Mouse (Mus musculus) midbrain, embryonic 13.5 days (tissue): ENCODE measurements around the gene Rragd. TPM values are rescaled to one million over a fixed set of nuclear protein-coding genes. Genes with fewer than 3 reads are reported as not detected.

Source experiments
- ATAC-seq: fragments of 200-750 bp; cut with Nextera tagmentation; 2 replicates; pipeline ENCODE4 v1.8.0; 2017; ENCODE audit warnings: mild to moderate bottlenecking, moderate TSS enrichment, moderate library complexity
- H3K27ac ChIP-seq: fragments of 300-500 bp; sonication (generic); 2 replicates; pipeline ENCODE4 v1.5.1; 2015; ENCODE audit warnings: inconsistent platforms, mild to moderate bottlenecking, moderate library complexity
- H3K27me3 ChIP-seq: fragments of 300-500 bp; sonication (generic); 2 replicates; pipeline ENCODE4 v1.6.1; 2015; ENCODE audit warnings: mild to moderate bottlenecking, inconsistent platforms
- H3K36me3 ChIP-seq: fragments of 300-500 bp; sonication (generic); 2 replicates; pipeline ENCODE4 v1.6.1; 2015; ENCODE audit warnings: mild to moderate bottlenecking, inconsistent platforms
- H3K4me1 ChIP-seq: fragments of 300-500 bp; sonication (generic); replicated peaks from 2 replicates; pipeline ENCODE4 v1.6.1; 2015; ENCODE audit warnings: inconsistent platforms
- H3K4me2 ChIP-seq: fragments of 300-500 bp; sonication (generic); replicated peaks from 2 replicates; pipeline ENCODE4 v1.6.1; 2015; ENCODE audit warnings: moderate library complexity, mild to moderate bottlenecking, inconsistent platforms
- H3K4me3 ChIP-seq: fragments of 300-500 bp; sonication (generic); replicated peaks from 2 replicates; pipeline ENCODE4 v1.5.1; 2015; ENCODE audit warnings: mild to moderate bottlenecking, inconsistent platforms
- H3K9ac ChIP-seq: fragments of 300-500 bp; sonication (generic); replicated peaks from 2 replicates; pipeline ENCODE4 v1.6.1; 2015; ENCODE audit warnings: mild to moderate bottlenecking, inconsistent platforms
- H3K9me3 ChIP-seq: fragments of 300-500 bp; sonication (generic); 2 replicates; pipeline ENCODE4 v1.6.1; 2016; ENCODE audit warnings: mild to moderate bottlenecking, inconsistent platforms
- WGBS: fragments of 180-500 bp; shearing (Covaris S2); methylation state at CpG from one replicate; pipeline ENCODE4 v1.1.7; 2015; 5-methylcytosine and 5-hydroxymethylcytosine counted together
- polyA plus RNA-seq: library from polyadenylated mRNA; unstranded; fragments of >200 nt; fragmentation: Nextera tagmentation; extraction: Ambion mirVana; gene quantifications from 2 replicates; pipeline ENCODE4 v1.2.1, GENCODE M21; 2015

The Rragd gene
- 32.2 and 32.3 TPM in 2 replicates for polyA plus RNA-seq

- Histone ChIP-seq H3K27me3 (0 out of 2 replicates have a peak, but pooled peaks cover 5% of the 10 kb centered on the region), H3K4me1 (peaks cover 39% of the 10 kb centered on the region), H3K4me3 (peak within 1 kb of the TSS; percentile 86), H3K9ac (peak within 1 kb of the TSS; percentile 92), H3K9me3 (no peaks in the 10 kb centered on the region), H3K27ac (peak within 1 kb of the TSS; percentile 95), H3K4me2 (peak within 1 kb of the TSS; percentile 86), H3K36me3 (no peaks in the 10 kb centered on the region)
- ATAC-seq = peak; percentile 86
- WGBS = 1% methylated on average over 17 of the region's 18 CpGs
These were observed at the start of gene Rragd for GRCm38 (mm10) chr4:32982716-32983175. Rragd (plus strand) TSS chr4:32983037.

DNA sequence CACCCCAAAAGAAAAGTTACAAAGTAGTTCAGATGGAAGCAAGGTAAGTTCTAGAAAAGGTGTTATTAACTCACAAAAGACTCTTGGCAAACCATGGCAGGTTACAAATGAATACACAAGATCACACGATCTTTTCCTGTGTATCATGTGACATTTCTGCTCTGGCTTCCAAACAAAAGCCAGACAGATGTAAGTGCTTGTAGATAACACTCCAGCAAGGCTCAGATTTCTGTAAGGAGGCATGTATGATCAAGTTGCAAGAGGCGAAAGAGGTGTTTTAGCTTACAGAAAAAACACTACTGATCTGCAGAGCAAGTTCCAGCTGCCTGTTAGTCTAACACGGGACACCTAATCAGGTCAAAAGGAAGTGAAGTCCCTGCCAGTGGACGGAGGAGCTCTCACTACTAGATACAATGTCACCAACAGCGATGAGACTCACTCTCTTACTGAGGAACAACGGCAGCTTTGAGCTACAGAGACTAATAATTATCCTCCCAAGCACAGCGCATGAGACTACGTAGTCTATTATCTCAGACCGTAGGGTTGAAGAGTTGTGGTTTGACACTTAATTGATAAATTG lies 46.0 kb upstream of the Rragd start:
- H3K4me1 ChIP-seq = peaks cover 11% of the 10 kb centered on the region; the same call in 1 of the 2 replicates
- H3K9ac ChIP-seq = no peak overlapping the region
- 75% methylated on average over 9 of the region's 9 CpGs for WGBS
- no peaks in the 10 kb centered on the region for H3K36me3 ChIP-seq
- no peak overlapping the region for H3K4me2 ChIP-seq
- no peak overlapping the region for H3K27ac ChIP-seq
- no peak for ATAC-seq
- no peaks in the 10 kb centered on the region for H3K27me3 ChIP-seq
- H3K4me3 ChIP-seq = no peak overlapping the region
- H3K9me3 ChIP-seq = no peaks in the 10 kb centered on the region

DNA sequence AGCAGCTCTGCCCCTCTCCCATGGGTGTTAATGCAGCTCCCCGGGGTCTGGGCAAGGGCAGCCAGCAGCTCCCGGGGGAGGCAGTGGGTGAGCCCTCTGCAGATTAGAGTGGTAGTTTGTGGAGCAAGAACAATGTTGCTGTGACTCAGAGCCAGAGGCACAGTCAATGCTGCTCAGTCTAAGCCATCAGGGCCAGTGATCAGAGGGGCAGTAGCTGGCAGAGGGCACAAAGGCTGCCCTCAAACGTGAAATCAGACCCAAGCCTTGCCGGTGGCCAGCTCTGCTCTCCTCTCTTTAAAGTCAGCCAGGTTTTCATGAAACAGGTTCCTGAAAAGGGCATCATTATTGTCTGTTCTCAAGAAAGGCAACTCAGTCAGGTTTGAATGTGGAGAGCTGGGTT lies 43.3 kb upstream of the Rragd start:
- no peak overlapping the region for H3K9ac ChIP-seq
- no peaks in the 10 kb centered on the region for H3K36me3 ChIP-seq
- no peak overlapping the region for H3K4me2 ChIP-seq
- no peaks in the 10 kb centered on the region for H3K27me3 ChIP-seq
- 25% methylated on average over 4 of the region's 4 CpGs for WGBS
- ATAC-seq = peak; percentile 60; the same call in 1 of the 2 replicates
- H3K27ac ChIP-seq = no peak overlapping the region
- H3K9me3 ChIP-seq = no peaks in the 10 kb centered on the region
- H3K4me1 ChIP-seq = peaks cover 5% of the 10 kb centered on the region; the same call in 1 of the 2 replicates
- H3K4me3 ChIP-seq = no peak overlapping the region

DNA sequence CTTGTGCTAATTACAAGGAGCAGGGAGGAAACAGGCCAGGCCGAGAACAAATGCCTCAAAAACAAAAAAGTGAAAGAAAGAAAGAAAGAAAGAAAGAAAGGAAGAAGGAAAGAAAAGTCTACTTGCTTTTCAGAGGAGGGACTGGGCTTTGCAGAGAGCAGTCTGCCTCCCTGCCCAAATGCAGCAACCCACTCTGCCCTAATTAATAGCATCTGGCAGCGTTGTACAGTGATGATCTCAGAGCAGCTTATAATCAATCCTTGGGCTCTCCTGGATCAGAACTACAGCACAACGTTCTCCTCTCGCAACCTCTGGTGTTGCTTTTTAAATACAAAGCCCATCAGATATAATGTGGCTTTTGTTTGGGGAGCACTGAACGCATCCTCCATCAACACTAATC lies 42.9 kb upstream of the Rragd start:
- no peak overlapping the region for H3K4me3 ChIP-seq
- no peaks in the 10 kb centered on the region for H3K27me3 ChIP-seq
- no peak overlapping the region for H3K27ac ChIP-seq
- ATAC-seq = no peak
- H3K9ac ChIP-seq = no peak overlapping the region
- H3K36me3 ChIP-seq = no peaks in the 10 kb centered on the region
- H3K4me2 ChIP-seq = no peak overlapping the region
- H3K4me1 ChIP-seq = peaks cover 5% of the 10 kb centered on the region; the same call in 1 of the 2 replicates
- no peaks in the 10 kb centered on the region for H3K9me3 ChIP-seq
- 52% methylated on average over 5 of the region's 5 CpGs for WGBS

DNA sequence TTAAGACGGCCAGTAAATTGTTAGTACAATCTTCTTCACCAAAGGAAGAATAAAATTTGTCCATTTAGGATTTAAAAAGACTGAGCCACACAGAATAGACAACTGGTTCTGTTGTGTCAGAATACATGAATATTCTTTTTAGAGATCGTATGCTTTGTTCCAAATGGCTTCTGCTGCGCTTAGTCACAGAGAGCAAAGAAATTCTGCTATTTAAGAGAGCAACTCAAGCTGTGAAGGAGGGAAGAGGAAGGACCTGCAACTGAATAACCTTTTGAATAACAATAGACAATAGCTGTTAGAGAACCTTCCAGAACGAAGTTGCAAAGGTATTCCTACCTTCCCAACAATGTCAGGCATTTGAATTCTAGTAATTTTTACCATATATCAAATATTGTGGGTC lies 41.9 kb upstream of the Rragd start:
- no peak overlapping the region for H3K4me2 ChIP-seq
- H3K27ac ChIP-seq = no peak overlapping the region
- H3K27me3 ChIP-seq = no peaks in the 10 kb centered on the region
- H3K4me3 ChIP-seq = no peak overlapping the region
- 46% methylated on average over 4 of the region's 4 CpGs for WGBS
- H3K9me3 ChIP-seq = no peaks in the 10 kb centered on the region
- H3K4me1 ChIP-seq = peaks cover 5% of the 10 kb centered on the region; the same call in 1 of the 2 replicates
- H3K9ac ChIP-seq = no peak overlapping the region
- no peaks in the 10 kb centered on the region for H3K36me3 ChIP-seq
- ATAC-seq = no peak

- H3K4me1 ChIP-seq = peaks cover 41% of the 10 kb centered on the region
- no peak overlapping the region for H3K27ac ChIP-seq
- H3K27me3 ChIP-seq = peaks cover 8% of the 10 kb centered on the region; the same call in 1 of the 2 replicates
- no peak overlapping the region for H3K4me2 ChIP-seq
- no peak overlapping the region for H3K4me3 ChIP-seq
- H3K9me3 ChIP-seq = no peaks in the 10 kb centered on the region
- H3K9ac ChIP-seq = no peak overlapping the region
- ATAC-seq = no peak
- 34% methylated on average over 4 of the region's 4 CpGs for WGBS
- H3K36me3 ChIP-seq = no peaks in the 10 kb centered on the region
These were observed 35.2 kb upstream of the Rragd start for GRCm38 (mm10) chr4:32947631-32948030.

- 48% methylated on average over 10 of the region's 10 CpGs for WGBS
- Histone ChIP-seq H3K9me3 (no peaks in the 10 kb centered on the region), H3K4me1 (peaks cover 41% of the 10 kb centered on the region), H3K9ac (no peak overlapping the region), H3K4me3 (no peak overlapping the region), H3K27ac (no peak overlapping the region), H3K36me3 (no peaks in the 10 kb centered on the region), H3K27me3 (peaks cover 11% of the 10 kb centered on the region; the same call in 1 of the 2 replicates), H3K4me2 (no peak overlapping the region)
- ATAC-seq = no peak
These were observed 34.1 kb upstream of the Rragd start for GRCm38 (mm10) chr4:32948696-32949095.

DNA sequence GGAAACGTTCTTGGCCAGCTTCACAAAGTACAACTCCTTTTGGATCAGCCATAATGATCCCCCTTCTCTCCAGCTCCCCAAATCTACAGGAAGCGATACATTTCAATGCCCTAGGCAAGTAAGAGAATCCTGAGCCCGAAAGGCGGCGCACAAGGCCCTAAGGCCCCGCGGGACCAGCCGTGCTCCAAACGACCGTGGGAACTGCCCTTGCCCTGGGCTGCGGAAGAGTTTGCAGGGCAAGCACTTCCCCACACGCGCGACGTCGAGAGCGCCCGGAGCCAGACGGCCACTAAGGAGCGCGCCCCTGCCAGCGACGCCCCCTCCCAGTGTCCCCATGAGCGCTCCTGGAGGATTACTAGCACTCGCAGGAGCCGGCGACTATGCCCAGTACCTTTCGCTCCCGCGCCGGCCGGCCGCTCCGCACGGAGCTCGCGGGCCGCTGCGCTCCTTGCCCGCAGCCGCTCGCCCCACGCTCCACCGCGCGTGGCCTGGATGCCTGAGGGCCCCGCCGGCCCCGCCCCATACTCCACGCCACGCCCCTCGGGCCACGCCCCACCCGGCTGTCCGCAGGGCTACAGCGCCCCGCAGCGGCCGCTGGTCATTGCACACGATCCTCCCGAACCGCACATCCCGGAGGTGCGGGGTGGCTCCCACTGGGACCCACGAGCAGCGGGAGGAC lies 32.3 kb upstream of the Rragd start, which contains the start of gene Ankrd6:
Ankrd6 (minus strand) TSS at position 486 of the 679 bp plus-strand sequence.
- H3K27ac ChIP-seq = no peak within 1 kb of the TSS
- peak; percentile 92 for ATAC-seq
- peaks cover 41% of the 10 kb centered on the region for H3K4me1 ChIP-seq
- H3K4me3 ChIP-seq = peak within 1 kb of the TSS; percentile 74
- H3K27me3 ChIP-seq = peaks cover 11% of the 10 kb centered on the region; the same call in 1 of the 2 replicates
- peak within 1 kb of the TSS; percentile 92 for H3K4me2 ChIP-seq
- under 1% methylated on average over 63 of the region's 66 CpGs for WGBS
- no peaks in the 10 kb centered on the region for H3K36me3 ChIP-seq
- H3K9me3 ChIP-seq = no peaks in the 10 kb centered on the region
- H3K9ac ChIP-seq = peak within 1 kb of the TSS; percentile 76

DNA sequence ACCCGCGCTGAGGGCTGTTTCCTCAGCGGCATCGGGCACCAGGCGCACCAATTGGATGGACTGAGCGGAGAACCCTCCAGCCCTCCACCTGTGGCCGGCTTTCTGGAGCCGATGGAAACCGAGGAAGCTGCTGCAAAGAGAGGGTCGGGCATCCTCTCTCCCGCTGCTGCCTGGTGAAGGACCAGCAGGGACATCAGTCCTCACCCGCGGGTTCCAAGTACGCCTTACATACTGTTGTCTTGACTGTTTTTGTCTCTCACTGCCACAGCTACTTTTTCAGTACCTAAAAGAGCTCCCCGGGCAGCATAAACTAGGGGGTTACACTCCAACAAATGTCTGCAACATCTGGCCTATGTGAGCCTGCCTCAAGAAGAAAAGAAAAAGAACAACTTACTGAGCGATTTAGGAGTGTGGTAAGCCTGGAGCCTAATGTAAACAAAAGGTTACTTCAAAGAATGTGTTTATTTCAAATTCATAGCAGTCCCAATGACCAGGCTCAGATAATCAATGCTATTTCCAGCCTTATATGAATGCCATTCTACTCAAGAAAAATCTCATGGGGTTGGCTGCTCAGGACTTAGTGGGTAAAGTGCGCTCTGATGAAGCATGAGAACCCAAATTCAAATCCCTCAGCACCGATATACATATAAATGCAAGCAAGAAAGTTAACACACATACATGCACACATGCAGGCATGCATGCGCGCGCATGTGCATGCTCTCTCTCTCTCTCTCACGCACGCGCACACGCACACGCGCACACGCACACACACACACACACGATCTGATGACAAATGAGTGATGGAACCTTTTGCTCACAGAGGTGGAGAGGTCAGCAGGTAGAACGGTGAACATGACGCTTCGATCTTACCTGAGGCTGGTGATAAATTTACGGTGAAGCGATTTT lies 31.5 kb upstream of the Rragd start:
- H3K4me2 ChIP-seq = peak overlapping the region; percentile 92
- H3K9ac ChIP-seq = peak overlapping the region; percentile 76
- no peaks in the 10 kb centered on the region for H3K9me3 ChIP-seq
- H3K27ac ChIP-seq = no peak overlapping the region
- WGBS = 6% methylated on average over 34 of the region's 34 CpGs
- peaks cover 41% of the 10 kb centered on the region for H3K4me1 ChIP-seq
- no peak; the same call in 1 of the 2 replicates for ATAC-seq
- peak overlapping the region; percentile 74 for H3K4me3 ChIP-seq
- H3K27me3 ChIP-seq = peaks cover 11% of the 10 kb centered on the region; the same call in 1 of the 2 replicates
- no peaks in the 10 kb centered on the region for H3K36me3 ChIP-seq

- Histone ChIP-seq H3K36me3 (no peaks in the 10 kb centered on the region), H3K9me3 (no peaks in the 10 kb centered on the region), H3K4me1 (peaks cover 35% of the 10 kb centered on the region), H3K27me3 (peaks cover 11% of the 10 kb centered on the region; the same call in 1 of the 2 replicates), H3K4me2 (no peak overlapping the region), H3K4me3 (no peak overlapping the region), H3K9ac (no peak overlapping the region), H3K27ac (no peak overlapping the region)
- no peak for ATAC-seq
- 31% methylated on average over 7 of the region's 7 CpGs for whole genome bisulfite sequencing
These were observed 30.2 kb upstream of the Rragd start for GRCm38 (mm10) chr4:32952681-32953080.

DNA sequence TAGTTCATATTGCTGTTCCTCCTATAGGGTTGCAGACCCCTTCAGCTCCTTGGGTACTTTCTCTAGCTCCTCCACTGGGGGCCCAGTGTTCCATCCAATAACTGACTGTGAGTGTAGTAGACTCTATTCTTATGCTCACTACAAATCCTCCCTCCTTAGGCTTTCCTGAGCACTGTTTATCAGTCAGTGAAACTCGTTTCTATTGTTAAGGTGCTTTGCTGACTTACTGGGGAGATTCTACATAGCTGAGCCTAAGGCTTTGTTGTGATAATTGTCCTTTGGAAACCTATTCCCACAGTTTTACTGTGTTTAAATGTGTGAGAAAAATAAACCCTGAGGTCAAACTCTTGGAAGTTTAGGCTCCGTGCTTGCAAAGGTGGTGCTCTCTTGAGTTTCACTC lies 26.4 kb upstream of the Rragd start:
- H3K4me3 ChIP-seq = no peak overlapping the region
- H3K27me3 ChIP-seq = peaks cover 7% of the 10 kb centered on the region; the same call in 1 of the 2 replicates
- H3K27ac ChIP-seq = no peak overlapping the region
- no peaks in the 10 kb centered on the region for H3K36me3 ChIP-seq
- H3K9me3 ChIP-seq = no peaks in the 10 kb centered on the region
- no peak overlapping the region for H3K4me2 ChIP-seq
- H3K4me1 ChIP-seq = peaks cover 10% of the 10 kb centered on the region
- 29% methylated on average over 2 of the region's 2 CpGs for WGBS
- no peak for ATAC-seq
- H3K9ac ChIP-seq = no peak overlapping the region
